Mouse (Mus musculus) inflammation-experienced regulatory T-cells, adult 6 months (primary cell): ENCODE results near the gene Rxfp3. TPM values are rescaled to one million over a fixed set of nuclear protein-coding genes. Genes with fewer than 3 reads are reported as not detected.

Source experiments
- ATAC-seq: one replicate; pipeline ENCODE4 v1.8.0; 2017
- polyA plus RNA-seq, 3 experiments: library from polyadenylated mRNA; unstranded; fragments of 100-300 nt; shearing (Covaris generic); gene quantifications; one replicate each; pipeline ENCODE4 v1.2.1; 2017

Rxfp3 gene
- polyA plus RNA-seq, result under 1 TPM in 1 of 3 experiments, not detected in 2; 0.11 TPM

DNA sequence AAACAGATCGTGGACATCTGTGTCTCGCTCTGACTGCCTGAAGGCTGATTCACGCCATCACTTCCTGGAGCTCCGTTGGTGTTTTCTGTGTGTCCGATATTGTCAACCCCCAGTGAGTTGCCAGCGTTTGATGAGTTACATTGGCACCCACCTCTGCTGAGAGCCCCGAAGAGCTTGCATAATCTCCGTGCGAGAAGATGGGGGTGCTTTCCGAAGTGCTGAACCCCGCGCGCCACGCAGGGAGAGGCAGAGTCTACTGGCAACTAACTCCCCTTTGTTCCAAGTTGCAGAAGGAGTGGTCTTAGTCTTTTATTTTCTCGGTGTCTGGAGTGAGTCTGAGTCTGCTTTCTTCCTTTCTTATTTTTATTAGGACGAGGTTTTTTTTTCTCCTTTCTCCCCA, at the start of gene Rxfp3:
Gene Rxfp3, minus strand, starts transcription at position 281 of the 400 bp plus-strand sequence.
- no peak for ATAC-seq

DNA sequence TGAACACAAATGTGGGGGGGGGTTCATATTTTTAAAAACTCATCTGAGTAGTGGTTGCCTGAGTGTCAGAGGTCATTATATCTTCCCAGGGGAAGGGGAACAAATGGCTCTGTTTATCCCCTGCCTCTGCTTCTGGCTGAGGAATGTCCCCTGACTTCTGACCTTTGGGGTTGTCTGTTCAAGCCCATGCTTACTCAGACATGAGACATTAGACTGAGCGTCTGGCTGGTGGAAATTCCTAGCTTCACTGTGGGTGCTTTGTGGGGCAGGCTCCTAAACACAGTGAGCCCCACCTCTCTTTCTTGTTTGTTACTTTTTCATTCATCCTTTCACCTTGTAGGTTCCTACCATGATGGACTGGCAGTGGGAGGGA, 47.2 kb upstream of the Rxfp3 start:
- ATAC-seq, result no peak

DNA sequence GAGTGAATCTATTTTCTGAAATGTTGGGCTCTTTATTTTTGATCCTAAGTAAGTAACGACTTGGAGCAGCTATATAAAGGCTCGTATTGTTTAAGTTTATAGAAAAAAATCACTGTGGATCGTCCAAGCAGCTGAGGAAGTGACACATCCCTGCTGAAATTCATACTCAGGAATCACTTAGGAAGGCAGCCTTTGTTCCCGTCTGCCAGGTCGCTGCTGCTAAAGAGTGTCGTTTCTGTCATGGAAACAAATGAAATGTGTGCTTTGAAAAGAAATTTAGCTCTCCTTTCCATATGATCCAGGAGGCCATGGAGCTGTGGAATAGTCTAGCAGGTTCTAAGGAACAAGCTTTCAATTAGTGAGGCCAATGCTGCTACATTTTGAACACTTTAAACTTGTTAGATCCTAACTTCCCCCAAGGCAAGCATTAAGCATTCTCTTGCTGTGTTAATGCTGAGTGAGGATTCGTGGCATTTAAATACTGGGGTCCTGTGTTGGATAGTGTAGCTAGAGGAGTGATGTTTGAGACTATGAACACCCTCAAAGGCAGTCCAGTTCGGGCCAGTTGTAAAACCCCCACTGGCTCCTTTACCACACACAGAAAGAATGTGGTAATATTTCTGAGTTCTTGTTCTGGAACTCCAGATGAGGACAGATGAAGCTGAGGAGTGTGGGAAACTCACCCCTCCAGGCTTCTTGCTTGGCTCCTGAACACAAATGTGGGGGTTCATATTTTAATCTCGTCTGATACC, 46.6 kb upstream of the Rxfp3 start:
- ATAC-seq, result no peak

DNA sequence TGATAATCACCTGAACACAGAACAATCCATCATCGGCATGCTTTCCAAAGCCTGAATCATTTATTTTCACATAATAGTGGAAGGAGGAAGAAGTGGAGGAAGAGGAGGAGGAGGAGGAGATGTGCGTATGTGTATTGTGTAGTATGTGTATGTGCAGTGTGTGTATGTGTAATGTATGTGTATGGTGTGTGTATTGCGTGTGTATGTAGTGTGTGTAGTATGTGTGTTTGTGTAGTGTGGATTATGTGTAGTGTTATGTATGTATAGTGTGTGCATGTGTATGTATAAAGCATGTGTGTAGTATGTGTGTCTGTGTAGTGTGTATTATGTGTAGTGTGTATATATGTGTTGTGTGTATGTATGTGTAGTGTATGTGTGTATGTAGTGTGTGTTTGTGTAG, 45.9 kb upstream of the Rxfp3 start:
- no peak for ATAC-seq

DNA sequence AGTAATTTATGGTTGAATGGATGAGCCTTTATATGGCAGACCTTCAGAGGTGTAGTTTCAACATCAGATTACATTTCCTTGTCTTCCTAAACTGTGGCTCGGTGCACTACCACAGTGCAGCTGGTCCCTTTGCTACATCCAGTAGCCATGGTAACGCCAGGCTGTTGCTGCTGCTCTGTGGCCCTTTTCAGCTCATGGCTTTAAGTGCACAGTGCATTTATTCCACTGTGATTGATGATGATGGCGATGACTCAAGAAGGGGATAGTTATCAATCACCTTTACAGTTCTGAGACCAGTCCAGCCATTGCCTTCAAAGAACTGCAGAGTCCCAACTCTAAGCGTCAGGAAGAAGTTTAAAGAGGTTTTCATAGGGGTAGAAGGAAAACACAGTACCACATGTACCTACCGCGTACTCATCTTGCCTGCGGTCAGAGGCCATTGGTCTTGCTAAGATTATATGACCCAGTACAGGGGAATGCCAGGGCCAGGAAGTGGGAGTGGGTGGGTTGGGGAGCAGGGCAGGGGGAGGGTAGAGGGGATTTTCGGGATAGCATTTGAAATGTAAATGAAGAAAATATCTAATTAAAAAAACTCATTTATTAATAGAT, 45.3 kb upstream of the Rxfp3 start:
- ATAC-seq, result no peak

DNA sequence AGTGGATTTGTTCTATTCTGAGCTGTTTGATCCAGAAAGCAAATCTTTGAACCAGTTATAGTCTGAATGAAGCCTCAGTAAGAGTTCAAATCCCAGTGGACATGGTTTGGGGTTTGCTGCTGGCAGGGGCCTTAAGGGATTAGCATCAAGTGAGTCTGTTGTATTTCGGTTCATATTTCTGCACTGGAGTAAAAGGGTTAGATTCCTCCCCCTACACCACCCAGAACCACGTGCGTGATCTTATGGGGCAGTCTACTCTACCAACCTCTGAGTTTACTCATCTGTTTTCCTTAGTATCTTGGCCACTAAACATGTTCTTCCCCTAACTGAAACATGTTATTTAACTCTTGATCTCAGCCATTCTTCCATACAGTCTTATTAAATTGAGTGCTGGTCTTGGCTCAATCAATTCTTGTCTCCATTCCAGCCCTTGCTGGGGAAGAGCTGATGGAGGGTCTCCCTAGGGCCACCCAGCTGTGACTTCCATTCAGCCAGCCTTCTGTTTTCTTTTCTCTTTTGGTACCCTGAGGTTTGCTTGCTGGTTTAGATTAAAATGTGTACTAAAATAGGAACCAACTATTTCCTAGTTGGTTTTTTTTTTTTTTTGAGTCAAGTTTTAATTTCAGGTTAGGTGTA, 38.1 kb upstream of the Rxfp3 start:
- no peak for ATAC-seq

DNA sequence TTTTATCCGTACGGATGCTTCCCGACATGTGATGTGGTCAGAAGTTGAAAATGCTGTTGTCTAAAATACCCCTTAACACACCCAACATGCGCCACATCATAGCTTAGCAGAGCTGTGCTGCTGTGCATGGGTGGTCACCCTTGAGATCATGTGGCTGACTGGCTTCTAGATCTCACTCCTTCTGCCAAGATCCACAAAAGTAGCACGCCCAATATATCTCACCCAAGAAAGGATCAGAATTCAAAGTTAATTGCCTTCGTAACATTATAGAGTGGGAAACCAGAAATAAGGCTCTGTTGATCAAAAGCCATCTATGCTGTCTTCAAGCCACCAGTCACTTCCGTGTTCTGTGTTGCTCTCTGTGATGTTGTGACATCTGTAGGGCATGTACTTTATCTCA, 30.1 kb upstream of the Rxfp3 start:
- ATAC-seq, result no peak

DNA sequence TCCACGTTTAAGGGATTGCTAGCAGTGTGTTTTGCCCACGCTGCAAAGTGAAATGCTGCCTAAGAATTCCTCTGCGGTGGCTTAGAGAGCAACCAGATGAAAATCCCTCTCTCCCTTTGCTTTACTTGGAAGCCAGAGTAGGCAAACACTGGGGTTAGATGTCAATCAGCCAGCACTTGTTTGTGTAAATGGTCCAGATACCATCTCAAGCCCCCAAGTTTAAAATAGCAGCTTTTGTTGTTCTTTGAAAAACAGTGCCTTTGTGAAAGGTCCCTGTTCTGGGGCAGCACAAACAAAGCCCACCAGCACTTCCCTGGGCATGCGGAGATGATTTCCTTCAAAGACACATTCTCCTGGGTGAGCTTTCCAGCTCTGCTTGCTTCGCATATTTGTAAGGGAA, 28.5 kb upstream of the Rxfp3 start:
- ATAC-seq, result no peak

DNA sequence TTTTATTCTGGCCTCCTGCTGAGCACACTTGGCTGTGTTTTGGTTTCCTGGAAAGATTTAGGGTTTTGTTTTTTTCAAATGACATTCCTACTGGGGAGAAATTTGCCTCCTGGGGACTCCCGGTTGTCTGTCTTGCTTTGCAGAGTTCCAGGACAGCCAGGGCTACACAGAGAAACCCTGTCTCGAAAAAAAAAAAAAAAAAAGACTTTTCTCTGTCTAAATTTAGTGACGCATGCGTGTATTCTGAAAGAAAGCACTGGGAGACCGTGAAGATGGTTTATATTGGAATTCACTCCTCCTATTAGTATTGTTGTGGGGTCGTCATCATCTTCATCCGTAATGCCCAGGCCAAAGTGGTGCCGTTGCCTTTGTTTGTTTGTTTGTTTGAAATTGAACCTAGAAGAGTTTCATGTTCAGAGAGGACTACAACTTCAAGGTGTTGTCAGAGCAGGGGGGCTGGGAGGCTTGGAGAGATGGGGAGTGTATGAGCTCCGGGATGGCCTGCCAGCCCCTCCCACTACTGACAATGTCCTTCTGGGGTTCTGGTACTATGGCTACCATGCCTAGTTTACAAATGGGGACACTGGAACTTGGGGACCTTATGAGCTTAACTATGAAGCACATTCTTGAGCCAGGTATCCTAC, 27.9 kb upstream of the Rxfp3 start:
- no peak for ATAC-seq

DNA sequence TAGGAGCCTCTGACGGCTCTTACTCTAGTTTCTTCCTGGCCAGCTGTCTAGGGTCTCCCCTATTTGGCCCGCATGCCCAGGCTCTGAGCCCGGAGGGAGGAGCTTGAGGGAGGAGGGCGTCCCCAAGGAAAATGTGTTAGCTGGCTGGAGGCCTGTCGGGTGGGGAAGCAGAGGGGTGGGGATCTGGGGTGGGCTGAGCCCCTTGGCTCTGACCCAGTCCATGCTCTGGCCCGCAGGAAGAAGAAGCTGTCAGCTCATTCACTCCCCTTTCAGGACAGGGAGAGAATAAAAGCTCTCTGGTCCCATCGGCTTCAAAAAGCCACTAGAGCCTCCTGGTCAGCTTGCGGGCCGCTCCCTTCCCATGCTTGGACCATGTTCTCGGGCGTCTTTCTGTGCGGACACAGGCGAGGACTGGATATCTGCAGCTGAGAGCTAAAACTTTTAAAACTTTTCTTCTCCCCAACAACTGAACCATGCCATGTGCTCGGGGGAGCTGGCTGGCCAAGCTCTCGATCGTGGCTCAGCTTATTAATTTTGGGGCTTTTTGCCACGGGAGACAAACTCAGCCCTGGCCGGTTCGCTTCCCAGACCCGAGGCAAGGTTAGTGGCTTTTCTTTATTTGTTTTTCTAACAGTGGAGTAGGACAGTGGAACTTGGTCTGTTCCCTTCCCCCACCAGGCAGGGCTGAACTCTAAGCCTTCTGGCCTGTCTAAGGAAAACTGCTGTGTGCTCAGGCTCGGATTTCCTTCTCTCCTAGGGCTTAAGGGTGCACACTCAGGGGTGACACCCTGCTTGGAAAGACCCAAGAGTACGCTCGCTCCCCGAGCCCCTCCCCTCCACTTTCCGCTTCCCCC, 27.0 kb upstream of the Rxfp3 start, which contains the start of gene Adamts12:
Gene Adamts12, plus strand, starts transcription at position 233 of the 854 bp plus-strand sequence.
- no peak for ATAC-seq

DNA sequence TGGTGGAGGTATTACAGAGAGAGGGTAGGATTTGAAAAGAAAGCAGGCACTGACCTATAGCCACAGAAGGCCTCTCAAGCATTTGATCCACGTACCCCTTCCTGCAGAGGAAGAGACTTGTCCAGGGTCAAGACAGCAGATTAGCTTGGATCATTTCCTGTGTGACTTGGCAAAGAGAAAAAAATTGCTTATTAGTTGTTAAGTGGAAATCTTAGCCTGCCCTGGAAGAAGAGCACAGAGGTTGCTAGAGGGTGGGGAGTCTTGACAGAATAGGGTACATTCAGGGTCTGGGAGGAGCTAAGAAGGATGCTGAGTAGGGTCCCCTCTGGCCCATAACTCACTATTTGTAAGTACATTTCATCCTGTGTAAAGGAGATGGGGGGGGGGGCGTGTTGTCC, 26.4 kb upstream of the Rxfp3 start:
- no peak for ATAC-seq

DNA sequence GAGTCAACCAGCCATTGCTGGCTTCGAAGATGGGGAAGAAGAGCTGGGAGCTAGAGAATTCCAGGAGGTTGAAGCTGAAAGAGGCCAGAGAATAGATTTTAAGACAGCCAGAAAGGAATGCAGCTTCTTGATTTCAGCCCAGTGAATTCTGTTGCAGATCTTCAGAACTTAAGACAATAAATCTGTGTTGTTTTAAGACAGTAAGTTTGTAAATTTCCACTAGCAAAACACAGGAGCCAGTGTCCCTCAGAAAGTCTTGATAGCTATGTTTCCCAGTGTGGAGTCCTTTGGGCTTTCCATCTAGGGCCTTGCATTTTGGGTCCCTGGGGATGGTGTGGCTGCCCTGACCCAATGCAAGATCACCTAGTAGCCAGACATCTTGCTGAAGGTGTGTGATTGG, 25.1 kb upstream of the Rxfp3 start:
- no peak for ATAC-seq

DNA sequence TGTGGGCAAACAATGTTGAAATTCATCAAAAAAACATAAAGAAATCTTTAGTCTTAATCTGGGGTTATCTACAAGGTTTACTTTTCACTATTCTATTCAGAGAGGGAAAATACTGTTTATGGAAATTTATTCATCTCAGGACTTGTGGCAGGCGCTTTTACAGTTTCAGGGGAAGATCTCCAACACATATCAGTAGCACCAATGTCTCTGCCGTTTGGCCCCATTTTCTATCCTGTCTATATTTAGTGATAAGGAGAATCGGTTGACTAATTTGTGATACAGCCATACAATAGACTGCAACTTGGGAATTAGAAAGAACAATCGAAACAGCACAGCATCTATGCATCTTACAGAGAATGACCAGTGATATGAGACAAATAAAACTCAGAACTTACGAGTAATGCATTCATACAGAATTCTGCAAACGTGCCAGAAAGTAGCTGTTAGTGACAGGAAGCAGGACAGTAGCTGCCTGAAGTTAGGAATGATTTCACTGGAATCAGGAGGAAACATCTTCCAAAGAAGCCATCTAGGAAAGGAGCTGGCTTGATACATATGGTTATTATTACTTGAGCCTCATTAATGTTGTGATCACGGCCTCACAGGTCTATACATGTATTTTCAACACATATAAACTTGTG, 16.8 kb upstream of the Rxfp3 start:
- ATAC-seq, result no peak

DNA sequence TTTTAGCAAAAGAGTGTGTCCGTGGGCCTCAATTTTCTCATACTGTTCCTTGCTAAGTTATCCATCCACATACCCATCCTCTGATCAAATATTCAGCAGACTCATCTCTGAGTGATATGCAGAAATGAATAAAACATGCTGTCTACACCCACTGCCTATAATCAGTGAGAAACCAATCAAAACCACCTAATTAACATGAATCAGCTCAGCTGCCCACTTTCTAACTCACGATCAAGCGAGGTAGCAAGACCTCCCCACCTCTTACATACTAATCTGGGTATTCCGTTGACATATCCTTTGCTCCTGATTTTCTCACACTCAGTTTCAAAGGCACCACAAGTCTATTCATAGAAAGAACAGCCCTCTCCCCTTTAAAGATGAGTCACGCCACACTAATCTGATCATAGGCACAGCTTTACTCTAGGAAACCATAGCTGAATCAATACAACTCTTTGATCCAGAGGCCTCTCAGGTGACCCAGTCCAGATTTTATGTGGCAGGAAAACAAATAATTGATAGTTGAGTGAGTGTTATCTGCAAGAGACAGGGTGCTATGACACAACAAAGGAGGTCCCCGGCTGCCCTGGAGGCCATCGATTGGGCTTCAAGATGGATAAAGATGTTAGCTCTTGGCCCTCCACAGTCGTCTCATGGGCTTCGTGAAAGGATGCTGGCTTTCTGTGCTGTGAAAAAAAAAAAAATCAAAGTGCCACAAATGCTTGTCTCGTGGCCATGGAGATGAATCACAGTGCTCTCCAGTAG, 16.1 kb upstream of the Rxfp3 start:
- no peak for ATAC-seq

DNA sequence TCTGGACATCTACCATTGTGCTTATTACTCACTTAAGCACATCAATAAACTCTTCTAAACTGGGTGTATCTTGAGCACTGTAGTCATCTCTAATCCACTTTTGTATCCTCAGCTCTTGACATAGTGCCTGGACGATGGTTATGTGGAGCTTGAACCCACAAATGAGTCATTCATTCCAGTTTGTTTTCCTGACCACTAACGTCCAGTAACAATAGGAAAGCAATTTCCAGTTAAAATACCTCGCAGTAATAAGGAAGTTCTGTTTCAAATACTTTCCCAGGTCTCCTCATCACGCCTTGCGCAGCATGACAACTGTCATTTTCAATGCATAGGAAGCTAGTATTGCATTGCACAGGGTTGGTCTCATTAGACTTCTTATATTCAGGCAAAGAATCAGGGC, 5.0 kb upstream of the Rxfp3 start:
- no peak for ATAC-seq

DNA sequence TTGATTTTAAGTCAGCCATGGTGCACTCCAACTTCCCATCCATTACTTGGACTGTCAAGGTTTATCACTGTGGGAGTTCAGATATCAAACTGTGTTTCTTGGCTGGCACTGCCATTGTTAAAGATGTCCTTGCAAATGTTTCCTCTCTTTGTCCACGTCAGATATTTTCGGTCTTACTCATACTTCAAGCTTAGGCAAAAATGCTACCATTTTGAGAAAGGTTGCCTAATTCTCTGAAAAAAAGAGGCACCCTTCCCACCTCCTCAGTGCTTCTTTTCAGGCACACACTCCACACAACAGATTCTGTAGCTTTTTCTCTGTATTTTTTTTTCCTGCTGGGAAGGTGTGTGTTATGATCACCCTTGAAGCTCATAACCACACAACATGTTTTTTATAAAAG, 3.4 kb upstream of the Rxfp3 start:
- no peak for ATAC-seq

DNA sequence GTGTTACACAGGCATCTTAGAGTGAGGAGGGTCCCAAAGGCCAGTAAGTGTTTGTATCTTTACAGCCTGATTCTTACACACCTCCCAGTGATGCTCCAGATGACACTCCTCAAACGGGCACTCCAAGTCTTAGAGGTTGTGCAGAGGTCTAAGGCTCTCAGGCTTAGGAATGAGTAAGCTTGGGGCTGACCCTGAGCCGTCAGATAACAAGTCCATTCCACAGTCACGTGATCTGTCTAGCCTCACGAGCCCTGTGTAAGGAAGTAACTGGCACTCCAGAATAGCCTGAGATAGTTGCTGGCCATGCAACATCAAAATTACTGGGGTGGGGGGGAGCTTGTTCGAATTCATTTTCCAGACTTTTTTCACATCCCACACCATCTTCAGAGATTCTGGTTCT, 2.3 kb upstream of the Rxfp3 start:
- no peak for ATAC-seq

DNA sequence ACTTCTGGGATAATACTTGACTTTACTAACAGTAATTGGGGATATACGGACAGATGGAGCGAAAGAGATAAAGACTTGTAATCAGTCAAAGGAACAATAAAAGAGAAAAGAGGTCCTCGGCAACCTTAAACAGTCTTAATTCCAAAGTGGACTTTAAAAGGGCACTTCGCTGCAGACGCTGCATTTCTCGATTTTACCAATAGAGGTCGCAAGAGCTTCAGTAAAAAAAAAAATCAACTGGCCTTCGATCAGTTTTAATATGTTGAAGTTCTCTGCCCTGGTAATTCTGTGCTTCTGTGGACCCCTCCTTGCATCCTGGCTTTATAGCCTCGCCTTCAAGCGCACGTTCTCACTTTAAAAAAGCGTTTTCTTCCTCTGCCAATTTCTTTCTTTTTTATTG, 685 bp upstream of the Rxfp3 start:
- ATAC-seq, result no peak

DNA sequence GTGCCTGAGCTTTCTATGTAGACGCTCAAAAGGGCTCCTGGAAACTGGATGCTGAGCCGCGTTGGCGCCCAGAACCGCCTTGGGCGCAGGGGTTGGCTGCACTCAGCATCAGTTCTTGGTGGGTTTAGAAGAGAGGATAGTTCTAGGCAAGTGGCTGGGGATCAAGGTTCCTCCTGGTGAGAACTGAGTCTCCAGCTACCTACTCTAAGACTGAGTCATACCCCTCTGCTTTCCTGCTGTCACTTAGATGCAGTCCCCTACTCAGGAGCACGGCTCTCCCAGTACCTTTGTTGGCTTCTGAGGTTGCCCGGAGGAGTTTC, 455 bp downstream of the Rxfp3 start:
- ATAC-seq, result no peak

DNA sequence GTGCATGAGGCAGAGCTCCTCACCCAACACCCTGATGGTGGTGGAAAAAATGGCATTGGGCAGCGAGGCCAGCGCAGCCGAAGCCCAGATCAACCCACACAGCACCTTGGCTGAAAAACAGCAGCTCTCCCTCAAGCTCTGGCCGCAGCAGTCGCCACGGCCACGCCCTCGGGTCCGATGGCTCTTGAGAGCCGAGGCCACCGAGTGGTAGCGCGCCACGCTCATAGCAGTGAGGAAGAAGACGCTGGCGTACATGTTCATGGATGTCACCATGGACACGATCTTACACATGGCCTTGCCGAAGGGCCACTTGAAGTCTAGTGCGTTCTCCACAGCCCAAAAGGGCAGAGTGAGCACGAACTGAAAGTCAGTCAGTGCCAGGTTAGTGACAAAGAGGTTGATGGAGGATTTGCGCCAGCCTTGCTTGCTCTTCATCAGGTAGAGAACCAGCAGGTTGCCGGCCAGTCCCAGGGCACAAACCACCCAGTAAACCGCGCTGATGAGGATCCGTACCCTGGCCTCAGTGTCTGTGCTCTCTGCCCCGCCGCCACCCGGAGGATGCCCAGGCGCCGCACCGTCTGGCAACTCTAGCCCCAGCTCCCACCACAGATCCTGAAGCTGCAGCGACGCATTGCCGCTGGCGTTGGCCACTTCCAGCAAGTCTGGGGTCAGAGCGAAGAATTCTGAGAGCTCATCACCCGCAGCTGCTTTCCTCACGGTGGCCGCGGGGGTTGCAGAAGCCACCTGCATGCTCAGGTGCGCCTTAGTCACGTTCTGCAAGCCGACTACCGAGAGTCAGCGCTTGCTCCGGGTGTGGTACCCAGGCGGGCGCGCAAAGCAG, 1.0 kb downstream of the Rxfp3 start:
- ATAC-seq, result no peak
